Mouse (Mus musculus) heart, embryonic 11.5 days (tissue): ENCODE data around the gene Arhgef3. TPM values are rescaled to one million over a fixed set of nuclear protein-coding genes. Genes with fewer than 3 reads are reported as not detected.

Experiments used
- ATAC-seq: fragments of 200-750 bp; cut with Nextera tagmentation; replicated peaks from 2 replicates; pipeline ENCODE4 v1.8.0; 2017; ENCODE audit warnings: moderate library complexity; ENCODE audit not compliant: insufficient number of reproducible peaks, low FRiP score, low TSS enrichment
- H3K27ac ChIP-seq: fragments of 300-500 bp; sonication (generic); 2 replicates; pipeline ENCODE4 v1.5.1; 2014; ENCODE audit warnings: mild to moderate bottlenecking, low read depth, low read length
- H3K27me3 ChIP-seq: fragments of 300-500 bp; sonication (generic); 2 replicates; pipeline ENCODE4 v1.6.1; 2014; ENCODE audit warnings: mild to moderate bottlenecking, low read length, mixed read lengths; ENCODE audit not compliant: control insufficient read depth, insufficient read depth
- H3K36me3 ChIP-seq: fragments of 300-500 bp; sonication (generic); 2 replicates; pipeline ENCODE4 v1.6.1; 2014; ENCODE audit warnings: mild to moderate bottlenecking, low read length, moderate library complexity, mixed read lengths; ENCODE audit not compliant: control insufficient read depth, insufficient read depth
- H3K4me1 ChIP-seq: fragments of 300-500 bp; sonication (generic); 2 replicates; pipeline ENCODE4 v1.6.1; 2014; ENCODE audit warnings: low read length; ENCODE audit not compliant: control insufficient read depth, insufficient read depth
- H3K4me2 ChIP-seq: fragments of 300-500 bp; sonication (generic); 2 replicates; pipeline ENCODE4 v1.6.1; 2014; ENCODE audit warnings: mild to moderate bottlenecking, moderate library complexity
- H3K4me3 ChIP-seq: fragments of 300-500 bp; sonication (generic); 2 replicates; pipeline ENCODE4 v1.5.1; 2014; ENCODE audit warnings: low read depth, low read length
- H3K9ac ChIP-seq: fragments of 300-500 bp; sonication (generic); 2 replicates; pipeline ENCODE4 v1.6.1; 2014; ENCODE audit warnings: mild to moderate bottlenecking, low read depth, low read length, moderate library complexity
- H3K9me3 ChIP-seq: fragments of 300-500 bp; sonication (generic); replicated peaks from 2 replicates; pipeline ENCODE4 v1.6.1; 2016; ENCODE audit warnings: low read length; ENCODE audit not compliant: control insufficient read depth
- WGBS: fragments of 180-500 bp; shearing (Covaris S2); extraction: QIAGEN DNeasy Blood & Tissue Kit; methylation state at CpG from one replicate; pipeline ENCODE4 v1.1.7; 2014; ENCODE audit not compliant: insufficient replicate concordance; 5-methylcytosine and 5-hydroxymethylcytosine counted together
- polyA plus RNA-seq: library from polyadenylated mRNA; unstranded; fragments of >200 nt; fragmentation: Nextera tagmentation; extraction: Ambion mirVana; gene quantifications from 2 replicates; pipeline ENCODE4 v1.2.1, GENCODE M21; 2014

The Arhgef3 gene
- polyA plus RNA-seq, 1 experiment from 2014 or later: 10.1 TPM

DNA sequence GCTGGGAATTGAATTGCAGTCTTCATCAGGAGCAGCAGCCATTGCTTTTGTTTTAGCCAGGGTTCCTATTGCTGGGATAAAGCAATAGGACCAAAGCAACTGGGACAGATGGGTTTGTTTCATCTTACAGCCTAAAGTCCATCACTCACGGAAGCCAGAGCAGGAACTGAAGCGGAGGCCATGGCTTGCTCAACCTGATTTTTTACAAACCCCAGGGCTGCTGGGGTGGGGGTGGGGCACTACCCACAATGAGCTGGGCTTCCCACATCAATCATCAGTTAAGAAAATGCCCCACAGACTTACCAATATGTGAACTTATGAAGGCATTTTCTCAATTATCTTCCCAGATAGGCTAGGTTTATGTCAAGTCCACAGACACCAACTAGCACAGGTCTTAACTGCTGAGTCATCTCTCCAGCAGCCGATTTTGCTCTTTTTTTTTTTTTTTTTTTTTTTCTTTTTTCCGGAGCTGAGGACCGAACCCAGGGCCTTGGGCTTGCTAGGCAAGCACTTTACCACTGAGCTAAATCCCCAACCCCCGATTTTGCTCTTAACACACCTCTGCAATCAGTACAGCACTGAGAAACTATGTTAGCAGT, 59.6 kb downstream of the Arhgef3 start:
- H3K4me1 ChIP-seq: peaks cover 13% of the 10 kb centered on the region
- H3K9ac ChIP-seq: no peak overlapping the region
- no peak overlapping the region for H3K4me2 ChIP-seq
- no peaks in the 10 kb centered on the region for H3K9me3 ChIP-seq
- H3K4me3 ChIP-seq: no peak overlapping the region
- 59% methylated on average over 6 of the region's 6 CpGs for WGBS
- no peak overlapping the region for H3K27ac ChIP-seq
- ATAC-seq: no peak
- H3K36me3 ChIP-seq: no peaks in the 10 kb centered on the region
- H3K27me3 ChIP-seq: 0 out of 2 replicates have a peak, but pooled peaks cover 5% of the 10 kb centered on the region

DNA sequence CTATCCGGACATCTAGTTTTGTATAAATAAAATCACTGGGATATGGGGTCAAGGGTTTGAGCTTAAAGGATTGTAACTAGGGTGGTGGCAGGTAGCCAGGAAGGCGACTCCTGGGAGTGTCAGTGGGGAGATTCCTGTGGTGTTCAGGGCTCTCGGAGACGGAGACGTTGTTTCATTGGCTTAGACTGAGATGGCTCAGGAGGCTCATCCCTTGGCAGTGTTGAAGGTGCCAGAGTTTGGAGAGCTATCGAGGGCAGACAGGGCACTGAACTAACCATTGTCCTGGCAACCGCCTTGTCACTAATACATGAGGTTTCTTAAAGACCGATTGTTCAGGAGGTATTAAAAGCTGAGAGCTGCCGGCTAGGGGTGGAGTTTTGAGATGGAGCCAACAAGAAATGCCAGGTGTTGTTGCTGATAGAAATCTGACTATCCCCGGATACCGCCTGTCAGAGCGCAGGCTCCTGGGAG, 60.2 kb downstream of the Arhgef3 start:
- no peak overlapping the region for H3K4me2 ChIP-seq
- no peaks in the 10 kb centered on the region for H3K36me3 ChIP-seq
- no peak overlapping the region for H3K27ac ChIP-seq
- no peak for ATAC-seq
- H3K4me3 ChIP-seq: no peak overlapping the region
- H3K4me1 ChIP-seq: peaks cover 13% of the 10 kb centered on the region
- H3K9me3 ChIP-seq: no peaks in the 10 kb centered on the region
- WGBS: 66% methylated on average over 12 of the region's 12 CpGs
- no peak overlapping the region for H3K9ac ChIP-seq
- 0 out of 2 replicates have a peak, but pooled peaks cover 5% of the 10 kb centered on the region for H3K27me3 ChIP-seq

DNA sequence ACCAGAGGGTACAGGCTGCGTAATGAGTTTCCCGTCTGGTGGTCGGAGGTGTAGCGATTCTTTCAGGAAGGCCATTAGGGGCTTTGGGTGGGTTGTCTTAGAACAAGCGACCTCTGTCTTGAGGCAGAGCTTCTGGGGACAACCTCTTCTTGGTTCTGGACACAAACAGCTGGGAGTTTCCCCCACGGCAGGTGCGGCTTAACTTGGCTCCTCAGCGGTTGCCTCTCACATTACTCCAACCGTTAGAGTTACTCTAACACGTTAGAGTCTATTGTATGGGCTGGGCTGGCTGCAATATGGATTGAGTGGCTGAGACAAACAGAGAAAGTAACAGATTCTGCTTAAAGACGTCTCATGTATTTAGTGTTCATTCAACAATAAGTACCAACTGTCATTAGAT, 60.6 kb downstream of the Arhgef3 start:
- ATAC-seq: no peak
- H3K9ac ChIP-seq: no peak overlapping the region
- no peak overlapping the region for H3K27ac ChIP-seq

GRCm38 (mm10) chr14:27177800-27178559, 63.3 kb downstream of the Arhgef3 start:
- no peak for ATAC-seq
- Histone ChIP-seq H3K27ac (no peak overlapping the region), H3K4me1 (peaks cover 9% of the 10 kb centered on the region), H3K9ac (no peak overlapping the region), H3K36me3 (no peaks in the 10 kb centered on the region), H3K4me3 (no peak overlapping the region), H3K9me3 (no peaks in the 10 kb centered on the region), H3K27me3 (0 out of 2 replicates have a peak, but pooled peaks cover 2% of the 10 kb centered on the region), H3K4me2 (no peak overlapping the region)
- WGBS: 76% methylated on average over 8 of the region's 8 CpGs

More for the DNA sequence above, 60.6 kb downstream of the Arhgef3 start:
- no peak overlapping the region for H3K4me3 ChIP-seq
- no peak overlapping the region for H3K4me2 ChIP-seq
- H3K4me1 ChIP-seq: peaks cover 13% of the 10 kb centered on the region
- no peaks in the 10 kb centered on the region for H3K9me3 ChIP-seq
- WGBS: 83% methylated on average over 11 of the region's 11 CpGs
- H3K36me3 ChIP-seq: no peaks in the 10 kb centered on the region
- 0 out of 2 replicates have a peak, but pooled peaks cover 2% of the 10 kb centered on the region for H3K27me3 ChIP-seq

DNA sequence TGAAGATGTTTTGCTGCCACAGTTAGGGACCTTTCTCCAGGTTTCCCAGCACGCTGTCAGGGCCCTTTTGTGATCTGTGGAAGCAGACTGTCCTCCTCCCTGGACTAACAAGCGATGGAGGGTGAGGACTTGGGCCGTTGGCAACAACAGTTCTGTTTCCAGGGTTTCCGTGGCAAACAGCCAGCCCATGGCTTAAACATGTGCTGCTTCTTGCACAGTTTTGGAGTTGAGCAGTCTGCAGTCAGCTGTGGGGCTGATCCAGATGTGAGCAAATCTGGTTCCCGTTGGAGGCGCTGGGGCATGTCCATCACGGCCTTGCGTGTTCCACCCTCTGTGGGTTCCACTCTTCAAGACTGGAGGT, 63.8 kb downstream of the Arhgef3 start:
- Histone ChIP-seq H3K27ac (no peak overlapping the region), H3K9ac (no peak overlapping the region), H3K4me3 (no peak overlapping the region), H3K4me2 (no peak overlapping the region), H3K4me1 (peaks cover 9% of the 10 kb centered on the region), H3K9me3 (no peaks in the 10 kb centered on the region), H3K36me3 (no peaks in the 10 kb centered on the region), H3K27me3 (0 out of 2 replicates have a peak, but pooled peaks cover 2% of the 10 kb centered on the region)
- WGBS: 78% methylated on average over 8 of the region's 8 CpGs
- ATAC-seq: no peak

DNA sequence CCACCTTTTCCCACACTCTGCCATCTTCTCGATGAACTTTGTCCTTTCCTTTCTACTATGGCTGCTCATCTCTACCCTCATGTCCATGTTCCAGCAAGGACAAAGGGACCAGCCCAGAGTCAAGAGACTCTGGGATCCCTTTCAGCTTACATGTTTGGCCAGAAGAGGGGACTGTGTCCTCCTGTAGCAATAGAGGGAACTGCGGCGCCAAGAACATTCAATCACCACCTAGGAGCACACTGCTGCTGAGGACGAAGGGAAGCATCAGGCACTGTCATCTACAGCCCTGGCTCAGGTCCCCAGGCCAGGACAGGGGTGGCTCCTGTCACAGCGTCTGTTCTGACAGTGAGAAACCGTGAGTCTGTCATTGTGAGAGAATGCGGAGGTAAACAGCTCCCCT, 65.1 kb downstream of the Arhgef3 start:
- ATAC-seq: no peak
- no peaks in the 10 kb centered on the region for H3K36me3 ChIP-seq
- 75% methylated on average over 7 of the region's 7 CpGs for WGBS

GRCm38 (mm10) chr14:27182059-27182458, 67.4 kb downstream of the Arhgef3 start:
- Histone ChIP-seq H3K27me3 (no peaks in the 10 kb centered on the region), H3K4me1 (peaks cover 14% of the 10 kb centered on the region), H3K36me3 (no peaks in the 10 kb centered on the region), H3K4me3 (no peak overlapping the region), H3K4me2 (no peak overlapping the region), H3K9me3 (no peaks in the 10 kb centered on the region), H3K27ac (no peak overlapping the region), H3K9ac (no peak overlapping the region)
- WGBS: 31% methylated on average over 11 of the region's 11 CpGs
- ATAC-seq: no peak

More for the DNA sequence above, 65.1 kb downstream of the Arhgef3 start:
- Histone ChIP-seq H3K4me2 (no peak overlapping the region), H3K9ac (no peak overlapping the region), H3K4me1 (peaks cover 12% of the 10 kb centered on the region), H3K4me3 (no peak overlapping the region), H3K27ac (no peak overlapping the region), H3K9me3 (no peaks in the 10 kb centered on the region), H3K27me3 (0 out of 2 replicates have a peak, but pooled peaks cover 2% of the 10 kb centered on the region)

DNA sequence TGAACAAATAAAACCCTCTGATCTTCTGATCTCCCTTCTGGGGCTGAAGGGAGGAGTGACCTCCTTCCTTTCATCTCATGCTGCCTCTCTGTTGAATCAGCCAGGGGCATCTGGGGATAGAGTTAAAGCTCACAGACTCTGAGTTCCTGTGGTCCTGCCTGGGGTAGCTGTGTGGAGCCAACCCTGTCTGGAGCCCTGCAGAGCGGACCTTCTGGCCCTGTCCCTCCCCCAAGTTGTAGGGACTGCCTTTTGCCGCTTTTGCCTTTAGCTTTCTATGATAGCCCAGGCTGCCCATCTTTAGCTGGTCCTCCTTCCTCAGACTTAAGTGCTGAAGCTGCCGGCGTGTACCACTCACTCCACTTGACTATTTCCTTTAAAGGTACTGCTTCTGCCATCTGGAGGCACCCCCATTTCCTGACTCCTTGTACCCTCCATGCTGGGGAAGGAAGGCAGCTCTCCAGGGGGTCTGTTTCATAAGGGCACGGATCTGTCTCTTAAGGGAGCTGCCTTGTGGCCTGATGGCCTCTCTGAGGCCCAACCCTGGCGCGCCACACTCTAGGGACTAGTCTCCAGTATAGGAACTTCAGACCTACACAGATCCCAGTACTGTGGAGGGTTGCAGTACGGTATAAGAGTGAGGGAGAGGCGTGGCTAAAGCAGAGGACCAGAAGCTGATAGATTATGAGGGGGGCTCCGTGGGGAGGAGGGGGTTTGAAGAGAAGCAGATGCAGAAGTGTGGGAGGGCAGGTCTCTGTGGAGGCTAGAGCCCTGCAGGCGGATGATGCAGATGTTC, 68.1 kb downstream of the Arhgef3 start:
- H3K27me3 ChIP-seq: no peaks in the 10 kb centered on the region
- no peak overlapping the region for H3K4me2 ChIP-seq
- H3K4me3 ChIP-seq: no peak overlapping the region
- H3K36me3 ChIP-seq: no peaks in the 10 kb centered on the region
- no peaks in the 10 kb centered on the region for H3K9me3 ChIP-seq
- WGBS: 53% methylated on average over 11 of the region's 11 CpGs
- H3K27ac ChIP-seq: no peak overlapping the region
- peaks cover 14% of the 10 kb centered on the region for H3K4me1 ChIP-seq
- no peak for ATAC-seq
- no peak overlapping the region for H3K9ac ChIP-seq
